Mouse (Mus musculus): Measurements from ENCODE around the gene Rtl8a. TPM values are rescaled to one million over a fixed set of nuclear protein-coding genes. Genes with fewer than 3 reads are reported as not detected.

Gene Rtl8a
- polyA plus RNA-seq (2012; rRNA removed): 280 and 283 TPM in 2 replicates

DNA sequence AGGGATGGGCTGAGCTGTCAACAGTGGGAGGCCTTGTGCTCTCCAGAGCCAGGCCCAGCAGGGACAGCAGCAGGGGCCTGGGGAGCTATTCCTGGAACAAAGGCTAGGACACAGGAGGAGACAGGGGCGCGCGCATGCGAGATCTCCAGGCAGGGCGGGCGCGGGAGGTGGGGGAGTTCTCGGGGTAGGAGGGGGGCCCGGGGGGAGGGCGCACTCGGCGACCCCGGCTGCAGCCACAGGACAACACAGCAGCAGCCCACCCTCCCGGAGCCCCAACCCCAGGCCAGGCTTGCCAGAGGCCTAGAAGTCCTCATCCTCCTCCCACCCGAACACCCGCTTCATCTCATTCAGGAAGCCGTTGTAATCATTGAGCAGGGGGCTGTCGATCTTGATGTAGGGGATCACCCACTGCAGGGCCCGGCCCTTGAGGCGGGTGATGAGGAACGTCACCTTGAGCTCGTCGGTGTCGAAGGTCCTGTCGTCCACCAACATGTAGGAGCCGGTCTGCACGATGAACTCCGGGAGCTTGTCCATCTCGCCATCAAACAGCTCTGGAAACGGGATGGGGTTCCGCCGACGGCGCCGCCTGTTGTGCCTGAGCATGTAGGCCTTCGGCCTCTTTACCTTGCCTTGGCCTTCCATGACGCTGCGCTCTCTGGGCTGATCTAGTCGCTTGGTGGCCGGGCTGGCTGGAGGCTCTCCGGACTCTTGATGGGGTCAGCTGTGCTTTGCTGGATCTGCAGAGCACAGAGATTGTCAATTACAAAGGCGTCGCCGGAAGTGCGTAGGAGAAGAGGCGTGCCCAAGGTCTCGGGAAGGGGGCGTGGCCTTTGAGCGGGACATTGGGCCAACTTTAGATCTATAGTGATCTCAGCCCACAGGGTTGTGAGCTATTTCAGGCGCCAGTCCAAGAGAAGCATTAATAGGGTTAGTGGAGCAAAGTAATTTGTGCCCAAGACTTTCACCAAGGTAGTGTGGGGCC is at the start of gene Rtl8a:
TSS of gene Rtl8a (minus strand) at position 703 of the 982 bp plus-strand sequence.

DNA sequence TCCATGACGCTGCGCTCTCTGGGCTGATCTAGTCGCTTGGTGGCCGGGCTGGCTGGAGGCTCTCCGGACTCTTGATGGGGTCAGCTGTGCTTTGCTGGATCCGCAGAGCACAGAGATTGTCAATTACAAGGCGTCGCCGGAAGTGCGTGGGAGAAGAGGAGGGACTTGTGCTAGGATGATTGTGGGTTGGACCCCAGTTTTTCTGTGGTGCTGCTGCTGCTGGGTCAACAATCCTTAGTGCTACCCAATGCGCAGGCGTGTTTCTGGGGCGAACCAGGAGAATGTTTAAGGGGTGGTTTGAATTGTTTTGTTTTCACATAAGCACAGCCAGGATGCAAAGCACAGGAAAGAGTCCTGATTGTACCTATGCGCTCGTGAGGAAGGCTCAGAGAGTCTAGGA is 26.8 kb upstream of the Rtl8a start, which contains the start of gene Rtl8b:
TSS of gene Rtl8b (minus strand) at position 115 of the 400 bp plus-strand sequence.

DNA sequence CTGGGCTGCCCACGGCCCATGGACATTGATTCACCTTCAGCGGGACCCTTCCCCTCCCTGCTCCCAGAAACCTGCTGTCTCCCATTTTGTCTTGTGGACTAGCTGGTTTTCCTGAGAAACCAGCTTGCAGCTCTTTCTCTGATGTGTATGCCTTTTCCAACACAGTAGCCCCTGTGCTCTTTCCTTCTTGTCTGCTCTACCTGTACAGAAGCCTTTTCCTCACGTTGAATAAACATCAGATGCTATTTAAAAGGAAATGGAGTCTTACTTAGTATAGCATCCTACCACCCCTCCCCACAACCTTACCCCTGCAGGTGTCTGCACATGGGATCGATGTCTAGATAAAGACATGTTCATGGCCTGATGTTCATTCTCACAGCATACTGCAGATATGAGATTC is 34.6 kb downstream of the Rtl8a start, which contains the start of gene Gm14597:
TSS of gene Gm14597 (minus strand) at position 101 of the 400 bp plus-strand sequence.

DNA sequence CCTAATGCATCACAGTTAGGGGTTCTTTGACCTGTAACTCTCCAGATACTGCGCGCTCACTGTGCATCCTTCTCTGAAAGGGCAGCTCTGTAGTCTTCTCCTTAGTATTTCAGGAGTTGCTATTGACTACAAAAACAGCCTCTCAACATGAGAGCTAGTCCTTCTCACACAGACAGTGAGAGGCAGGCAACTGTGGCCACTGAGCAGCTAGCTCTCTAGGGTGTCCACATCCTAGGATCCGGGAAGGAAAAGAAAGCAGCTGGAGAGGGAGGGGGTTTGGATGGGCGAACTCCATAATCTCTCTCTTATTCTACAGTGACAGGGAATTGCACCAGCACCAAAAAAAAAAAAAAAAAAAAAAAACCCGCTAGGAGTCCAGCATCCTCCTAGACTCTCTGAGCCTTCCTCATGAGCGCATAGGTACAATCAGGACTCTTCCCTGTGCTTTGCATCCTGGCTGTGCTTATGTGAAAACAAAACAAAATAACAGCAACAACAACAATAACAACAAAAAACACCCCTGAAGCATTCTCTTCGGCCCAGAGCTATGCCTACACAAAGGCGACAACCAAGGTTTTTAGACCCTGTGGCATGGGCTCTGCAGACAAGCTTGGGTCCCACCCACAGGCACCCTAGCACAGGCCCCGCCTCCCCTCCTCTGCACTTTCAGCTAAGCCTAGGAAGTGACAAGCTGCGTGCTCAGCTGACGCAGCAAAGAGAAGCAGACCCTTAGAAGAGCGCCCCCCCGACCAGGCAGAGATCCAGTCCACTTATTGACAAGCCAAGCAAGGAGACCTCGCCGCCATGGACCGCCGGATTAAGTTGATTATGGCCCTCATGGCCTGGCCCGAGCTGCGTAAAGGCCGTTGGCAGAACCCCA is 36.0 kb downstream of the Rtl8a start, which contains the start of gene Rtl8c:
TSS of gene Rtl8c (plus strand) at position 791 of the 880 bp plus-strand sequence.

Other genes with a start within 250 kb of the Rtl8a start
- gene Etd, start 208.8 kb downstream of the Rtl8a start, polyA plus RNA-seq (2012; rRNA removed): not detected in 2 replicates
- gene Rtl8c, start 35.6 kb downstream of the Rtl8a start, polyA plus RNA-seq (2012; rRNA removed): 190 and 196 TPM in 2 replicates
- not detected in 2 replicates for gene Gm14597, start 34.7 kb downstream of the Rtl8a start, polyA plus RNA-seq (2012; rRNA removed)
- gene Rtl8b, start 26.7 kb upstream of the Rtl8a start, polyA plus RNA-seq (2012; rRNA removed): 330 and 338 TPM in 2 replicates
- 0.21 and 0.28 TPM in 2 replicates for gene 4930502E18Rik, start 81.1 kb upstream of the Rtl8a start, polyA plus RNA-seq (2012; rRNA removed)
- 0.04 TPM in 1 of 2 replicates, not detected in the other for gene 1700013H16Rik, start 114.1 kb upstream of the Rtl8a start, polyA plus RNA-seq (2012; rRNA removed)
- gene Zfp36l3, start 132.7 kb upstream of the Rtl8a start, polyA plus RNA-seq (2012; rRNA removed): 0.03 and 0.06 TPM in 2 replicates
- gene Xlr, start 154.0 kb upstream of the Rtl8a start, polyA plus RNA-seq (2012; rRNA removed): 0.90 and 1.1 TPM in 2 replicates

Data from central nervous system, embryonic 18 days (tissue).